Mouse (Mus musculus): ENCODE measurements at regions not wholly inside any gene's neighbourhood (a gene's known extent, or its start where the extent isn't known, plus 50 kb on each side); places are given as distances from the start of the nearest gene placed in this dataset.
"Not testable (repeated sequence)": the region's sequence is repeated elsewhere in the genome, so short reads cannot be mapped to it uniquely, and the experiment has no call there.

GRCm38 (mm10) chr7:113691756-113692155 lies 74.0 kb upstream of the Spon1 start:
- in situ Hi-C loops (cut with MboI; ENCODE audit: unreplicated experiment in 2 of 2) = no loop called here

GRCm38 (mm10) chr7:113693526-113693925 lies 72.3 kb upstream of the Spon1 start:
- in situ Hi-C loops (cut with MboI; ENCODE audit: unreplicated experiment in 2 of 2) = no loop called here

GRCm38 (mm10) chr7:113694466-113694865 lies 71.3 kb upstream of the Spon1 start:
- in situ Hi-C loops (cut with MboI; ENCODE audit: unreplicated experiment in 2 of 2) = no loop called here

- in situ Hi-C loops (cut with MboI; ENCODE audit: unreplicated experiment in 2 of 2) = no loop called here
Observed at GRCm38 (mm10) chr7:113705929-113706328, 59.9 kb upstream of the Spon1 start.

GRCm38 (mm10) chr7:113707596-113707995 lies 58.2 kb upstream of the Spon1 start:
- in situ Hi-C loops (cut with MboI; ENCODE audit: unreplicated experiment in 2 of 2) = no loop called here

- in situ Hi-C loops (cut with MboI; ENCODE audit: unreplicated experiment in 2 of 2) = no loop called here
Observed at GRCm38 (mm10) chr7:113710541-113711270, 55.1 kb upstream of the Spon1 start.

- in situ Hi-C loops (cut with MboI; ENCODE audit: unreplicated experiment in 2 of 2) = not testable (repeated sequence)
Observed at GRCm38 (mm10) chr7:113711356-113711755, 54.4 kb upstream of the Spon1 start.

Data from v-Abl transformed pro-B cells (cell line).